Mouse (Mus musculus): ENCODE data around the gene Zmiz1. TPM values are rescaled to one million over a fixed set of nuclear protein-coding genes. Genes with fewer than 3 reads are reported as not detected.
A peak's percentile ranks its signal among the peaks of the same experiment; 100 is the strongest.

The Zmiz1 gene
- total and polyA plus RNA-seq, 2 experiments from 2014 or later = 50.6 to 135 TPM

DNA sequence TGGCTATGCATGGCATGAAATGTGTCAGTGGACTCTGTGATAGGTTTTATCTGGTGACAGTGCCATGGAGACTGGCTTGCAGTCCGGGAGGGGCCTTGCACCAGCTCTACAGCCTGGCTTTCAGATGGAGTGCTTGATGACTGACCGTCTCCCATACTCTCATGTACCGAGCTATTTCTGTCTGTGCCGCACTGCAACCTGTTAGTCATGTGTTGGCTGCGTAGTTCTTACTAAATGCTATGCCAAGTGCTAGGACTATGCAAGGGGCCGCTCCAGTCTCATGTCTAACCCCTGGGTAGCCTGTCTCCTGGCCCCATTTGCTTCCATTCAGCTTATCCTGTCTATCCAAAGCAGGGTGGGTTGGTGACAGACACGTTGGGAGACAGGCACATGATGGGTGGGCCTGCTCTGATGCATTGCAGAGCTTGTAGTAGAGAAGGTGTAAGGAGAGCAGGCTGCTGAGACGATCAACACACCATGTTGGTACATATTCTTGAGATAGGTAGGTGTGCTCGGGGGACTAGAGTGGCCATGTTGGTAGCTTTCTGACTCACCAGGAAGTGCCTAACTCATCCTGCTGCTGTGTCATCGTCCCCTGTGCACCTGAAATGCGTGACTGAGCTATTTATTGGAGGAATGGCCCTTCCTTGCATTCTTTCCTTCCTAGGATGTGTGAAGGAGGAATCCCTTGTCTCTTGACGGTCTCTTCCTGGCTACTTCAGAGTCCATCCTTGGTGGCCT, 171.1 kb downstream of the Zmiz1 start:
- no peak for DNase-seq (ENCODE audit: low spot score)
- 82% methylated on average over 12 of the region's 12 CpGs for WGBS
- H3K9me3 ChIP-seq (ENCODE audit: low read length) = no peaks in the 10 kb centered on the region
- H3K4me3 ChIP-seq (ENCODE audit: low read length) = no peak overlapping the region
- peaks cover 27% of the 10 kb centered on the region for H3K4me1 ChIP-seq (ENCODE audit: insufficient read depth, low read length)
- no peak overlapping the region for H3K9ac ChIP-seq (replicated peaks; ENCODE audit: low read length)
- no peak for ATAC-seq
- H3K36me3 ChIP-seq (ENCODE audit: insufficient read depth, low read length) = peaks cover under 1% of the 10 kb centered on the region; the same call in 1 of the 2 replicates
- no peak overlapping the region; the same call in 1 of the 2 replicates for H3K27ac ChIP-seq
- H3K27me3 ChIP-seq (ENCODE audit: insufficient read depth, low read length) = no peaks in the 10 kb centered on the region
- no peak for TF ChIP-seq CTCF (IDR thresholded peaks at IDR 0.05; ENCODE audit: low read depth)
- no peak overlapping the region for H3K4me2 ChIP-seq (ENCODE audit: low read depth, low read length)

DNA sequence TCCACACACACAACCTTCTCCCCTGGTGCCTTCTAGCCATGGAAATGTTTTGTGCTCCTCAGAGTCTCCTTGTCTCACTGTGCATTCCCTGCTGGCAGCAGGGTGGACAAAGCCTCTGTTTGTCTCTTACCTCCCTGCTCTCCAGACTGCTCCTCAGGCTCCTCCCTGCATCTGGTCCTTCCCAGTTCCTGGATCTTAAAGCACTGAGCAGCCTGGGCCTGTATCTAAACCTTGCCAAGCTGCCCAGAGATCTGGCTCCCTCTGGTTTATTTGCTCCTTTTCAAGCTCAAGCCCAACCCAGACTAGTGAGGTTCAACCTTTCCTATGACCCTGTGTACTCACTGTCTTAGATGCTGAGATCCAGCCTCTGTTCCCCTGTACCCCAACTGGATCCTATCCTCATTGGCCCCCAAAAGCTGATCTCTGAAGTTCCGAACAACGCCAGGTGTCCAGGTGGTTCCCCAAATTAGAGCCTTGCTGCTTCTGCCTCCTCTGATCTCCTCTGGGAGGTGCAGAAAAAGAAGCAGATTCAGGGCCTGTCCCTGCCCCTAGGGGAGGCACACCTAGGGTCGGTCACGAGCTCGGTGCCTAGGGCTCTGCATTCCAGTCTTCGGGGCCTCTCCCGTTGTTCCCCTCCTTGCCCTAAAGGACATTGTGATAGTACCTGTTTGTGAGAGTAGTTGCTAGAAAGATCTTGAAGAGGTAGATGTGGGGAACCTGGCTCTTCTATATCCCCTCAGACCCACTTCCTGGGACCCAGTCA, 171.8 kb downstream of the Zmiz1 start:
- H3K27me3 ChIP-seq (ENCODE audit: insufficient read depth, low read length) = no peaks in the 10 kb centered on the region
- TF ChIP-seq CTCF (IDR thresholded peaks at IDR 0.05; ENCODE audit: low read depth) = no peak
- no peak overlapping the region for H3K4me3 ChIP-seq (ENCODE audit: low read length)
- H3K4me2 ChIP-seq (ENCODE audit: low read depth, low read length) = no peak overlapping the region
- H3K27ac ChIP-seq = no peak overlapping the region; the same call in 1 of the 2 replicates
- H3K9me3 ChIP-seq (ENCODE audit: low read length) = no peaks in the 10 kb centered on the region
- 91% methylated on average over 7 of the region's 7 CpGs for WGBS
- peaks cover 34% of the 10 kb centered on the region for H3K4me1 ChIP-seq (ENCODE audit: insufficient read depth, low read length)
- no peak overlapping the region for H3K9ac ChIP-seq (replicated peaks; ENCODE audit: low read length)
- ATAC-seq = no peak
- H3K36me3 ChIP-seq (ENCODE audit: insufficient read depth, low read length) = no peaks in the 10 kb centered on the region
- DNase-seq (ENCODE audit: low spot score) = no peak

DNA sequence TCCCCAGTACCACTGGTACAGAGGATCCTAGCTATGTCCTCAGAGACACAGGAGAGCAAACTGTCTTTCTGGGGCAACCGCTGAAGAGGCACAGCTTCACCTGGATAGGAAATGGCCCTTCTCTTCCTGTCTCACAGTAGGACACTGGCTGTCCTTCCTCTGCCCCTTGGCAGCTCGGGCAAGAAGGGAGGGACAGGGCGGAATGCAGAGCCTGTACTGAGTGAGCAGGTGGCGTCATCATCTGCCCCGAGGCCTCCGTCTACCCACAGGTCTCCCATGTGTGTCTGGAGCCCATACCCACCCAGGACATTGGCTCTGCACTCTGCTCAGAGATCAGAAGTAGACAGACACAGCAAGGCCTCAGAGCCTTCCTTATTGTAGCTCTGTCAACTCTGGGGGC, 172.5 kb downstream of the Zmiz1 start:
- 0 out of 2 replicates have a peak, but pooled peaks cover 2% of the 10 kb centered on the region for H3K36me3 ChIP-seq (ENCODE audit: insufficient read depth, low read length)
- no peak overlapping the region for H3K27ac ChIP-seq
- no peak for DNase-seq (ENCODE audit: low spot score)
- ATAC-seq = no peak
- H3K4me1 ChIP-seq (ENCODE audit: insufficient read depth, low read length) = peaks cover 37% of the 10 kb centered on the region
- H3K9ac ChIP-seq (replicated peaks; ENCODE audit: low read length) = no peak overlapping the region
- H3K4me2 ChIP-seq (ENCODE audit: low read depth, low read length) = no peak overlapping the region
- H3K9me3 ChIP-seq (ENCODE audit: low read length) = no peaks in the 10 kb centered on the region
- TF ChIP-seq CTCF (IDR thresholded peaks at IDR 0.05; ENCODE audit: low read depth) = no peak
- WGBS = 71% methylated on average over 6 of the region's 6 CpGs
- no peaks in the 10 kb centered on the region for H3K27me3 ChIP-seq (ENCODE audit: insufficient read depth, low read length)
- no peak overlapping the region for H3K4me3 ChIP-seq (ENCODE audit: low read length)

DNA sequence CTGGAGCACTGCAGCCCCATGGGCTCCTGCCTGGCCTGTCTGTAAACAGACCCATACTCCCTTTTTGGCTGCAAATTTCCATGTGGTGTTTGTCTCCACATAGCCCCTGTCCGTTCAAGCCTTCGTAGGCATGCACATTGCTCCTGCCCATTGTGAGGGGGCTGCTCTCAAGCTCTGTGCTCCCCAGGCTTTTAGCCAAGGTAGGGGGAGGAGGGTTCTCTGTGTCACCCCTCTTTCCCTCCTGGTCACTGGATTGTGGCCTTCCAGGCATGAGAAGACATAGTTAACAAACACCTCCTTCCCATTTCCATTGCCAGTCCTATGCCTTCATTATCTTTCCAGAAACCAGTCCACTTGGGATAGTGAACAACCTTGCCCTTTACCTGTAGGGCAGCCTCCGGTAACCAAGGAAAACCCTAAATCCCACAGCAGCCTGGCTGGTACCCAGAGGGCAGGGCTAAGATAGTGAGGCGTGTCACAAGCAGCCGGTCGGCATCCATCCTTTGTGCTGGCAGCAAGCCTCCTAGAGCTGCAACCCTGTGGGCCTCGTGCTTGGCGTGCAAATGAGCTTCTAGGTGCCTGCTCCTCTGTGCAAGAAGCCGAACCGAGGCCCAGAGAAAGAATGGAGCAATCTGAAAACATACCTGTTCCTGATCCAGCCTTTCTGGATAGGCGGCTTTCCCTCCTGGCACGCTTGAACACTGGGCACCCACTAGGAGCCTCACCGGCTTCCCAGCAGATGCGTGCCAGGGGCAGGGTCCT, 174.7 kb downstream of the Zmiz1 start:
- H3K27me3 ChIP-seq (ENCODE audit: insufficient read depth, low read length) = no peaks in the 10 kb centered on the region
- 0 out of 2 replicates have a peak overlapping the region, but pooled peaks have one; percentile 7 for H3K4me2 ChIP-seq (ENCODE audit: low read depth, low read length)
- 22% methylated on average over 14 of the region's 14 CpGs for WGBS
- peaks cover 19% of the 10 kb centered on the region for H3K36me3 ChIP-seq (ENCODE audit: insufficient read depth, low read length)
- peak; percentile 70 for ATAC-seq
- peak overlapping the region; percentile 73 for H3K27ac ChIP-seq
- no peak overlapping the region for H3K4me3 ChIP-seq (ENCODE audit: low read length)
- H3K9me3 ChIP-seq (ENCODE audit: low read length) = no peaks in the 10 kb centered on the region
- H3K9ac ChIP-seq (replicated peaks; ENCODE audit: low read length) = peak overlapping the region; percentile 18; the same call in 1 of the 2 replicates
- peak; percentile 79 for DNase-seq (ENCODE audit: low spot score)
- TF ChIP-seq CTCF (IDR thresholded peaks at IDR 0.05; ENCODE audit: low read depth) = no peak
- H3K4me1 ChIP-seq (ENCODE audit: insufficient read depth, low read length) = peaks cover 33% of the 10 kb centered on the region

DNA sequence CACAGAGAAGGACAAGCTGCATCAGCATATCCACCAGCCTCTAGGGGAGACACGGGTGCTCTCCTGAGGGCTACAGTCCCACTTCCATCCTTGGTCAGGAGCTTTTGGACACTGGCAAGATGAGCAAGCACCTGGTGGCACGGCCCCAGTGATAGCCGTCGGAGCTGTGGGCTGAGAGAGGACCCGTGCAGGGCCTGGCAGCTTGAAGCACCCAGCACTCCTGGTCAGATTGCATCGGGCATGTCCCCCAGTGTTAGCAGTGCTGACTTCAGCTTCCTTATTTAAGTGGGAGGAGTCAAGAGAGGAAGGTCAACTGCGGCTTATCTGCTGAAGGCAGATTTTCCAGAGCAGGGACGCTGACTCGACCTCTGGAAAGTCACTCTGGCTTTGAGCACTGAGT, 175.3 kb downstream of the Zmiz1 start:
- Histone ChIP-seq H3K4me1 (ENCODE audit: insufficient read depth, low read length) (peaks cover 29% of the 10 kb centered on the region), H3K36me3 (ENCODE audit: insufficient read depth, low read length) (peaks cover 21% of the 10 kb centered on the region), H3K4me3 (ENCODE audit: low read length) (no peak overlapping the region), H3K27ac (peak overlapping the region; percentile 73), H3K9ac (replicated peaks; ENCODE audit: low read length) (peak overlapping the region; percentile 18; the same call in 1 of the 2 replicates), H3K27me3 (ENCODE audit: insufficient read depth, low read length) (no peaks in the 10 kb centered on the region), H3K9me3 (ENCODE audit: low read length) (no peaks in the 10 kb centered on the region), H3K4me2 (ENCODE audit: low read depth, low read length) (0 out of 2 replicates have a peak overlapping the region, but pooled peaks have one; percentile 7)
- TF ChIP-seq CTCF (IDR thresholded peaks at IDR 0.05; ENCODE audit: low read depth) = no peak
- WGBS = 50% methylated on average over 9 of the region's 9 CpGs
- ATAC-seq (peak; percentile 4; the same call in 1 of the 2 replicates), DNase-seq (ENCODE audit: low spot score) (no peak)

DNA sequence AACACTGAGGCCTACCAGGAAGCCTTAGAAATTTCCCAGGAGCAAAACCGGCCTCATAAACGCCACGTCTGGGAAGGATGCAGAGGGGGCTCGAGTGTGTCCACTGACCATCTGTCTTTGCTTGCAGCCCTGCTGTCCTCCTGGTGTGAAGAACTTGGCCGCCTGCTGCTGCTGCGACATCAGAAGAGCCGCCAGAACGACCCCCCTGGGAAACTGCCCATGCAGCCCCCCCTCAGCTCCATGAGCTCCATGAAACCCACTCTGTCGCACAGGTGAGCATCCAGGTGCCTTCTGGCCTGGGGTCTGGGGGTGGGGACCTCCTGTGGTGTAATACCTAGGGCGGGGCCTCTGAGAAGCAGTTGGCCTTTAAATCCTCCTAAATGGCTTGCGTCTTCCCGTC, 176.8 kb downstream of the Zmiz1 start:
- H3K4me2 ChIP-seq (ENCODE audit: low read depth, low read length) = no peak overlapping the region
- H3K4me1 ChIP-seq (ENCODE audit: insufficient read depth, low read length) = peaks cover 24% of the 10 kb centered on the region
- peak overlapping the region; percentile 65; the same call in 1 of the 2 replicates for H3K27ac ChIP-seq
- DNase-seq (ENCODE audit: low spot score) (no peak), ATAC-seq (no peak)
- no peak overlapping the region for H3K4me3 ChIP-seq (ENCODE audit: low read length)
- no peak overlapping the region for H3K9ac ChIP-seq (replicated peaks; ENCODE audit: low read length)
- 39% methylated on average over 12 of the region's 12 CpGs for WGBS
- peaks cover 24% of the 10 kb centered on the region for H3K36me3 ChIP-seq (ENCODE audit: insufficient read depth, low read length)
- TF ChIP-seq CTCF (IDR thresholded peaks at IDR 0.05; ENCODE audit: low read depth) = no peak
- H3K27me3 ChIP-seq (ENCODE audit: insufficient read depth, low read length) = no peaks in the 10 kb centered on the region
- H3K9me3 ChIP-seq (ENCODE audit: low read length) = no peaks in the 10 kb centered on the region
